Mouse (Mus musculus) heart, embryonic 11.5 days (tissue): ENCODE measurements around the gene Rlbp1. TPM values are rescaled to one million over a fixed set of nuclear protein-coding genes. Genes with fewer than 3 reads are reported as not detected.

Experiments used
- ATAC-seq: fragments of 200-750 bp; cut with Nextera tagmentation; replicated peaks from 2 replicates; pipeline ENCODE4 v1.8.0; 2017; ENCODE audit warnings: moderate library complexity; ENCODE audit not compliant: insufficient number of reproducible peaks, low FRiP score, low TSS enrichment
- H3K27ac ChIP-seq: fragments of 300-500 bp; sonication (generic); 2 replicates; pipeline ENCODE4 v1.5.1; 2014; ENCODE audit warnings: mild to moderate bottlenecking, low read depth, low read length
- H3K27me3 ChIP-seq: fragments of 300-500 bp; sonication (generic); 2 replicates; pipeline ENCODE4 v1.6.1; 2014; ENCODE audit warnings: mild to moderate bottlenecking, low read length, mixed read lengths; ENCODE audit not compliant: control insufficient read depth, insufficient read depth
- H3K36me3 ChIP-seq: fragments of 300-500 bp; sonication (generic); 2 replicates; pipeline ENCODE4 v1.6.1; 2014; ENCODE audit warnings: mild to moderate bottlenecking, low read length, moderate library complexity, mixed read lengths; ENCODE audit not compliant: control insufficient read depth, insufficient read depth
- H3K4me1 ChIP-seq: fragments of 300-500 bp; sonication (generic); 2 replicates; pipeline ENCODE4 v1.6.1; 2014; ENCODE audit warnings: low read length; ENCODE audit not compliant: control insufficient read depth, insufficient read depth
- H3K4me2 ChIP-seq: fragments of 300-500 bp; sonication (generic); 2 replicates; pipeline ENCODE4 v1.6.1; 2014; ENCODE audit warnings: mild to moderate bottlenecking, moderate library complexity
- H3K4me3 ChIP-seq: fragments of 300-500 bp; sonication (generic); 2 replicates; pipeline ENCODE4 v1.5.1; 2014; ENCODE audit warnings: low read depth, low read length
- H3K9ac ChIP-seq: fragments of 300-500 bp; sonication (generic); 2 replicates; pipeline ENCODE4 v1.6.1; 2014; ENCODE audit warnings: mild to moderate bottlenecking, low read depth, low read length, moderate library complexity
- H3K9me3 ChIP-seq: fragments of 300-500 bp; sonication (generic); replicated peaks from 2 replicates; pipeline ENCODE4 v1.6.1; 2016; ENCODE audit warnings: low read length; ENCODE audit not compliant: control insufficient read depth
- WGBS: fragments of 180-500 bp; shearing (Covaris S2); extraction: QIAGEN DNeasy Blood & Tissue Kit; methylation state at CpG from one replicate; pipeline ENCODE4 v1.1.7; 2014; ENCODE audit not compliant: insufficient replicate concordance; 5-methylcytosine and 5-hydroxymethylcytosine counted together
- polyA plus RNA-seq: library from polyadenylated mRNA; unstranded; fragments of >200 nt; fragmentation: Nextera tagmentation; extraction: Ambion mirVana; gene quantifications from 2 replicates; pipeline ENCODE4 v1.2.1, GENCODE M21; 2014

Rlbp1 gene
- polyA plus RNA-seq, 1 experiment from 2014 or later: 0.19 TPM

DNA sequence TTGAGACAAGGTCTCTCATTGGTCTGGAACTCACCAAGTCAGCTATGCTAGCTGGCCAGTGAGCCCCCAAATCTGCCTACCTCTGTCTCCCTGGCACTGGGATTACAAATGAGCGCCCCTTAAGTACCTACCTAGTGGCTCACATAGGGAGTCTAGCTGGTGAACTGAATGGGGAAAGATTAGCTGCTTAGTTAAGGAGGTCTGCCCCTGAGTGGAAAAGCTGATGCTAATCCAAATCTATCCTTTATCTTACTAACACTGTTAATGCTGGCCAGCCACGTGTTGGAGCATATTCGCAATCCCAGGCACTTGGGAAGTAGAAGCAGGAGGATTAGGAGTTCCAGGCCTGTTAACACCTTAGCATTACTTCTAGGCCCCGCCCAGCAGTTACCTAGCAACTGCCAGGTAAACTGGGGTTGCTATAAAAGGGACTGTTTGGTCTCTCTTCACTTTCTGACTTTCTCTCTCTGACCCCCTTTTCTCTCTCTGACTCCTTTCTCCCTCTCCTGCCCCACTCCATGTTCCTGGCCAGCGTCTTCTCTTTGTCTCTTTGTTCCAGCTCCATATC lies 3.4 kb upstream of the Rlbp1 start:
- Histone ChIP-seq H3K9ac (no peak overlapping the region), H3K4me3 (no peak overlapping the region), H3K27ac (no peak overlapping the region), H3K4me1 (no peaks in the 10 kb centered on the region), H3K36me3 (no peaks in the 10 kb centered on the region), H3K9me3 (no peaks in the 10 kb centered on the region), H3K27me3 (no peaks in the 10 kb centered on the region), H3K4me2 (no peak overlapping the region)
- WGBS: 48% methylated on average over 5 of the region's 5 CpGs
- ATAC-seq: no peak

DNA sequence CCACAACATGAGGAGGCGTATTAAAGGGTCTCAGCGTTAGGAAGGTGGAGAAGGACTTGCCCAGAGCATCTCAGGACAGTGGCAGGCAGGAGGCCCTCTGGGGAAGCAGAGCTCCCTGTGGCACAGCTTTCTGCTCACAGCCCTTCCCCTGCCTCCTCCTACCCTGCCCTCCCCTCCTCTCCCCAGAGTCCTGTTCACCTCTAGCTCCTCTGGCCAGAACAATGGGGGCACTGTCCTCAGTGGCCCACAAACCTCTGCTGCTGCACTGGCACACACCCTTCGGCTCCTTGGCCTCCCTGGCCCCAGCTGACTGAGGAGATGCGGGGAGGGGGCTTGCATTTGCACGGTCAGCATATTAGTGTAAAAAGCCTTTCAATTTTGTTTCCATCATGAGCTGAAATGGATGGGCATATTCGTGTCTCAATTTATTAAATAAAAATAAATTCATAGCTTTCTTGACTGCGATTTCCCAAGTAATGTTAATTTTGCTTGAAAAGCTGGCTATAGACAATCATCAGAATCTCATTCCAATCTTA lies 1.9 kb upstream of the Rlbp1 start:
- H3K4me2 ChIP-seq: no peak overlapping the region
- no peaks in the 10 kb centered on the region for H3K36me3 ChIP-seq
- H3K4me1 ChIP-seq: no peaks in the 10 kb centered on the region
- WGBS: 74% methylated on average over 7 of the region's 7 CpGs
- H3K9ac ChIP-seq: no peak overlapping the region
- no peak for ATAC-seq
- no peaks in the 10 kb centered on the region for H3K27me3 ChIP-seq
- no peaks in the 10 kb centered on the region for H3K9me3 ChIP-seq
- H3K4me3 ChIP-seq: no peak overlapping the region
- no peak overlapping the region for H3K27ac ChIP-seq

DNA sequence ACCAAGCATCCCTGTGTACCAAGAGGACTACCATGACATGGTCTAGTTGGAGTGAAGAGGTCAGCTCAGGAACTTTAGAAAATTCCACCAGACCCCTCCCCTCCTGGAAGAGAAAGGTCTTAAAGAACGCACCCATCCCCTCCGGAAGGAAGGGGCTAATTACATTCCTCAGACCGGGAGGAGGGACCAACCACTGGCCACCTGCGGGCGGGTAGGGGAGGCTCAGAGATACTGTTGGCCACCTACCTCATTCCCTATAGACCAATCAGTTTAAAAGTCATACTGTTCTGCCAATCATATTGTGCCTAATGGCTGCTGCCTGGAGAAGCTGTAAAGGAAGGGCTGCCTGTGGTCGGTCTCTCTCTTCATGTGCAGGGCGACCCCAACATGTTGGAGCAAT lies 1.1 kb upstream of the Rlbp1 start:
- no peak overlapping the region for H3K4me3 ChIP-seq
- H3K9ac ChIP-seq: no peak overlapping the region
- no peaks in the 10 kb centered on the region for H3K4me1 ChIP-seq
- no peak for ATAC-seq
- no peaks in the 10 kb centered on the region for H3K27me3 ChIP-seq
- WGBS: 51% methylated on average over 7 of the region's 7 CpGs
- H3K9me3 ChIP-seq: no peaks in the 10 kb centered on the region
- H3K4me2 ChIP-seq: no peak overlapping the region
- H3K27ac ChIP-seq: no peak overlapping the region
- H3K36me3 ChIP-seq: no peaks in the 10 kb centered on the region

DNA sequence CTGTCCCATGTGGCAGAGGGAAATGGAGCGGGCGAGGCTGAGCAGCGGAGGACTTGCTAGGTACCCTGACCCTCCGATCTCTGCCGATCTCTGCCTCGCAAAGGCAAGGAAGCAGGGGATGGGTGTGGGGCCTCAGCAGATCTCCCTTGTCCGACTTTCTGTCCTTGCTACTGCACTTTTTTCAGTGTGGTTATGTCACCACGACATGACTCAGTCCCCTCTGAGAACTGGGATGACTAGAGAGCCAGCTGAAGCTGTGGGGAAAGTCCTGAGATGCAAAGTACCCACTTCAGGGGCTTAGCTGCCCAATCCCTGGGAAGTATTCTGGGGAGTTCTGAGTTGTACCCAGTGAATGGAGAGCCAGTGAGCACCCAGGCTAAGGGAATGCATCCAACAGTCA lies 292 bp upstream of the Rlbp1 start:
- Histone ChIP-seq H3K4me1 (no peaks in the 10 kb centered on the region), H3K4me2 (no peak overlapping the region), H3K27ac (no peak overlapping the region), H3K9ac (no peak overlapping the region), H3K4me3 (no peak overlapping the region), H3K9me3 (no peaks in the 10 kb centered on the region), H3K36me3 (no peaks in the 10 kb centered on the region), H3K27me3 (no peaks in the 10 kb centered on the region)
- no peak for ATAC-seq
- WGBS: 68% methylated on average over 8 of the region's 8 CpGs

DNA sequence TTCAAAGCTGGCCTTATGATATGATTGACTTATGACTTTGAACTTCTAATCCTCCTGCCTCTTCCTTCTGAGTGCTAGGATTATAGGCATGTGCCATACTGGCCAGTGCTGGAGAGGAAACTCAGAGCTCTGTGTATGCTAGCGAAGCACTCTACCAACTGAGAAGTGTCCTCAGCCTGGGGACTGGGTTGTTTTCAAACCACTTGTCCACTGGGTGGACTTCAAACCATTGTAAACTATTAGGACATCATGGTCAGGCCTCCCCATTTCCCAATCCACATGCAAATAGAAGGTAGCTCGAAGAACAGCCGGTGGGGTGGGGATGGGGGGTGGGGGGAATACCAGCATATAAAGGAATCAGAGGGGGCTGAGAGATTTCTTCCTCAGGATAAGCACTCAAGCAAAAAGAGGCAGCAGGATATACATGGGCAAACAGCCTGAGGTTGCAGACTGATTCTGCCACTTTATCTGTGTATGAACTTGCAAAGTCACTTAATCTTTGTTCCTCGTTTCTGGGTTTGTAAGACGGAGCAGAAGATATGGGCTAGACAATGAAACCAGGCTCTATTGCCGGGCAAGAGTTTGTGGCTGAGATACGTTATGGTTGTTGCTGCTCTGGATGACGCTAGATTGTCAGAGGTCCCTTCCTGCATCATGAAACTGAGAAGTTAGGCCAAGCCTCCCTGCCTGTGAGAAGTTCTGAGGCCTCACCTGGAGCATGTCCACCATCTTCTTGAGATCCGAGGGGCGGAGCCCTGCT lies 10.2 kb downstream of the Rlbp1 start:
- Histone ChIP-seq H3K9me3 (no peaks in the 10 kb centered on the region), H3K4me2 (no peak overlapping the region), H3K4me1 (no peaks in the 10 kb centered on the region), H3K36me3 (no peaks in the 10 kb centered on the region), H3K9ac (no peak overlapping the region), H3K27me3 (no peaks in the 10 kb centered on the region), H3K27ac (no peak overlapping the region), H3K4me3 (no peak overlapping the region)
- no peak for ATAC-seq
- 76% methylated on average over 10 of the region's 10 CpGs for WGBS

DNA sequence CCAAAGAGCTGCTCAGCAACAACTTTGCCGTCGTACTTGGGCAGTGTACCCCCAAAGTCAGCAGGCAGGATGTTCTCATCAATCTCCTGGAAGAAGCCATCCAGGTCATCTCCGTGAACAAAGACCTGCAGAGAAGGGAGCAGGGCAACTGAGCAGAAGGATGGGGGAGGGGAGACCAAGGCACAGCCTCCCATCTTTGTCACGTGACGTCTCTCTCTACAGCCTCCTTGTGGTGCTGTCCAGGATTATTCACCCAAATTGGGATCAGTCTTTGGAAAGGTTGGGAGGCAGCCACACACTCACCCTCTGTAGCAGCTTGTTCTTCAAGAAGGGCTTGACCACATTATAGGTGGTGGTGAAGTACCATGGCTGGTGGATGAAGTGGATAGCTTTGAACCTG lies 11.3 kb downstream of the Rlbp1 start:
- no peak overlapping the region for H3K4me3 ChIP-seq
- H3K36me3 ChIP-seq: no peaks in the 10 kb centered on the region
- H3K9me3 ChIP-seq: no peaks in the 10 kb centered on the region
- WGBS: 69% methylated on average over 5 of the region's 5 CpGs
- no peaks in the 10 kb centered on the region for H3K4me1 ChIP-seq
- no peak overlapping the region for H3K27ac ChIP-seq
- H3K27me3 ChIP-seq: no peaks in the 10 kb centered on the region
- no peak for ATAC-seq
- no peak overlapping the region for H3K4me2 ChIP-seq
- H3K9ac ChIP-seq: no peak overlapping the region

DNA sequence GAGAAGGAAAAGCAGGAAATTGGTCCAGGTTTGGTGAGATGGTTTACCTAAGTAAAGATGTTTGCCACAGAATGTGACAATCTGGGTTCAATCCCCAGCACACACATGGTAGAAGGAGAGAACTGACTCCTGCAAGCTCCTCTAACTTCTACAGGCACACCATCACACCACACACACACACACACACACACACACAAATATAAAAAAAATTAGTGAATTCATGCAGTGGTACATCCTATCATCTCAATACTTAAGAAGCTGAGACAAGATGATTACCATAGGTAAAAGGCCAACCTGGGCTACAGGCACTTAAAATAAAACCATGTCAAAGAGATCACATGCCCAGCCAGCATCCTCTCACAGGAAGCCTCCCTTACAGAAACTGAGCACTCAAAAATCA lies 12.8 kb downstream of the Rlbp1 start:
- no peaks in the 10 kb centered on the region for H3K36me3 ChIP-seq
- no peak overlapping the region for H3K9ac ChIP-seq
- no peak overlapping the region for H3K27ac ChIP-seq
- H3K27me3 ChIP-seq: no peaks in the 10 kb centered on the region
- no peaks in the 10 kb centered on the region for H3K9me3 ChIP-seq
- no peak overlapping the region for H3K4me2 ChIP-seq
- H3K4me1 ChIP-seq: no peaks in the 10 kb centered on the region
- no peak overlapping the region for H3K4me3 ChIP-seq
- no peak for ATAC-seq

DNA sequence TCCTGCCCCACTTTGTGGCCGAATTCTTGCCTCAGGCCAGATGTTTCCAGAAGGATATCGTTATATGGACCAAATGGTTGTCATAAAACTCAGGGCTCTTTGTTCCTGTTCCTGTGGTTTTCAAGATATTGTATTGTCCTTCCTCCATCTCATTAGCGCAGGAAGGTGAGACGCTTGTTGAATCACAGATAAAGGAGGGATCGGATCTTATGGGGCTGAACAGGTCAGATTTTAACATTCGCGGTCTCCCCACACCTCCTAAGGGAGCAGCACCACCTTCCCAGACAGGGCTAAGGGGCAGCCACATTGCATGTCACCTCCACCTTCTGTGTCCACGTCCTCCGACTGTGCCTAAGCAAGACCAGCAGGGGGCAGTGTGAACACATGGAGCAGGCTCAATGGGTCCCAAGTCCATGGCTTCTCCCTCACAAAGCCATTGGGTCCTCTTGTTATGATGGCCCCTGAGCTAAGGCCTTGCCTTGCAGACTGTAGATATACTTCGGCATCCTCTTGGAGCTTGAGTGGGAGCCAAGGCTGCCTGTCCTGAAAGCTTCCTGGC lies 15.4 kb downstream of the Rlbp1 start:
- Histone ChIP-seq H3K36me3 (no peaks in the 10 kb centered on the region), H3K9ac (no peak overlapping the region), H3K4me1 (no peaks in the 10 kb centered on the region), H3K4me3 (no peak overlapping the region), H3K27me3 (no peaks in the 10 kb centered on the region), H3K4me2 (no peak overlapping the region), H3K27ac (no peak overlapping the region), H3K9me3 (no peaks in the 10 kb centered on the region)
- 39% methylated on average over 10 of the region's 10 CpGs for WGBS
- ATAC-seq: no peak
